Mouse (Mus musculus): ENCODE results near the gene Gm11437.

Gene Gm11437

GRCm38 (mm10) chr11:84145201-84145798 is 22.0 kb downstream of the Gm11437 start:
- intact Hi-C loops (cut with DNase I), result no loop called here

GRCm38 (mm10) chr11:84141752-84142151 is 25.5 kb downstream of the Gm11437 start:
- intact Hi-C loops (cut with DNase I), result no loop called here

GRCm38 (mm10) chr11:84136453-84136852 is 30.8 kb downstream of the Gm11437 start:
- intact Hi-C loops (cut with DNase I), result no loop called here

- intact Hi-C loops (cut with DNase I), result loop anchor here (5.0 kb wide), 1 partner anchor 113 kb away; no protein-coding TSS in a partner anchor
These were observed 32.9 kb downstream of the Gm11437 start for GRCm38 (mm10) chr11:84134331-84134860.

GRCm38 (mm10) chr11:84129799-84130185 is 37.5 kb downstream of the Gm11437 start:
- intact Hi-C loops (cut with DNase I), result loop anchor here (5.0 kb wide), 1 partner anchor 118 kb away; no protein-coding TSS in a partner anchor

GRCm38 (mm10) chr11:84128943-84129798 is 38.1 kb downstream of the Gm11437 start, which contains the start of the genes Tada2a and Acaca:
TSS of gene Tada2a (minus strand) at chr11:84129600.
TSS of gene Acaca (plus strand) at chr11:84129672.
- intact Hi-C loops (cut with DNase I), result no loop called here

- intact Hi-C loops (cut with DNase I), result no loop called here
These were observed 39.3 kb downstream of the Gm11437 start for GRCm38 (mm10) chr11:84127977-84128376.

GRCm38 (mm10) chr11:84121051-84121956 is 46.0 kb downstream of the Gm11437 start:
- intact Hi-C loops (cut with DNase I), result no loop called here

GRCm38 (mm10) chr11:84117431-84117830 is 49.8 kb downstream of the Gm11437 start:
- intact Hi-C loops (cut with DNase I), result no loop called here

GRCm38 (mm10) chr11:84116221-84116620 is 51.1 kb downstream of the Gm11437 start:
- intact Hi-C loops (cut with DNase I), result no loop called here

GRCm38 (mm10) chr11:84115646-84116045 is 51.6 kb downstream of the Gm11437 start:
- intact Hi-C loops (cut with DNase I), result no loop called here

- intact Hi-C loops (cut with DNase I), result no loop called here
These were observed 53.7 kb downstream of the Gm11437 start for GRCm38 (mm10) chr11:84113623-84114022.

- intact Hi-C loops (cut with DNase I), result no loop called here
These were observed 60.1 kb downstream of the Gm11437 start for GRCm38 (mm10) chr11:84107137-84107536.

- intact Hi-C loops (cut with DNase I), result no loop called here
These were observed 63.2 kb downstream of the Gm11437 start for GRCm38 (mm10) chr11:84104036-84104435.

GRCm38 (mm10) chr11:84101182-84101581 is 66.1 kb downstream of the Gm11437 start:
- intact Hi-C loops (cut with DNase I), result no loop called here
